Mouse (Mus musculus): ENCODE measurements around the gene Birc2.

DNA sequence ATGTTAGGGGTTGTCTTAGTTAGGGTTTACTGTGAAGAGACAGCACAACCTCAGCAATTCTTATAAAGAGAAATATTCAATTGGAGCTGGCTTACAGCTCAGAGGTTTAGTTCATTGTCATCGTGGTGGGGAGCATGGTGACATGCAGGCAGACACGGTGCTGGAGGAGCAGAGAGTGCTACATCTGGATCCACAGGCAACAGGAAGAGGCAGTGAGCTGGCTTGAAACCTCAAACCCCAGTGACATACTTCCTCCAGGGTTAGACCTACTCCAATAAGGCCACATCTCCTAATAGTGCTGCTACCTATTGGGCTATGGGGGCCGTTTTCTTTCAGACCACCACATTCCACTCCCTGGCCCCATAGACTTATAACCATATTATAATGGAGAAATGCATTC, 60.9 kb downstream of the Birc2 start:
- no peak for TF ChIP-seq EP300 (IDR thresholded peaks at IDR 0.05; ENCODE audit: insufficient read depth, low read depth, low read length)
- no peak for TF ChIP-seq CTCF (IDR thresholded peaks at IDR 0.05; ENCODE audit: low read depth, low read length)

Data from ES-Bruce4 (cell line).